Mouse (Mus musculus): ENCODE measurements around the gene Rbm25. TPM values are rescaled to one million over a fixed set of nuclear protein-coding genes. Genes with fewer than 3 reads are reported as not detected.

Rbm25 gene
- polyA plus RNA-seq, 1 experiment from 2014 or later: 264 TPM

- Histone ChIP-seq H3K4me2 (replicated peaks) (no peak overlapping the region), H3K4me3 (no peak overlapping the region), H3K27ac (no peak overlapping the region), H3K36me3 (peaks cover 10% of the 10 kb centered on the region), H3K9me3 (no peaks in the 10 kb centered on the region), H3K4me1 (peaks cover 14% of the 10 kb centered on the region), H3K27me3 (replicated peaks) (no peaks in the 10 kb centered on the region), H3K9ac (no peak overlapping the region)
- WGBS: 91% methylated on average over 9 of the region's 9 CpGs
- ATAC-seq (ENCODE audit: low FRiP score, low read depth): no peak
Measured at GRCm38 (mm10) chr12:83686575-83687350, 55.7 kb downstream of the Rbm25 start.

GRCm38 (mm10) chr12:83687934-83688315 lies 56.9 kb downstream of the Rbm25 start, which contains the start of gene Psen1:
Gene Psen1, plus strand, starts transcription at chr12:83688152.
- Histone ChIP-seq H3K4me3 (peak within 1 kb of the TSS; percentile 90), H3K36me3 (peaks cover 12% of the 10 kb centered on the region), H3K27me3 (replicated peaks) (no peaks in the 10 kb centered on the region), H3K9ac (peak within 1 kb of the TSS; percentile 89), H3K4me2 (replicated peaks) (peak within 1 kb of the TSS; percentile 64), H3K9me3 (no peaks in the 10 kb centered on the region), H3K27ac (peak within 1 kb of the TSS; percentile 81), H3K4me1 (peaks cover 14% of the 10 kb centered on the region)
- whole genome bisulfite sequencing: under 1% methylated on average over 38 of the region's 38 CpGs
- ATAC-seq (ENCODE audit: low FRiP score, low read depth): peak; percentile 99

- no peaks in the 10 kb centered on the region for H3K27me3 ChIP-seq (replicated peaks)
- peak overlapping the region; percentile 81 for H3K27ac ChIP-seq
- peak overlapping the region; percentile 89 for H3K9ac ChIP-seq
- H3K4me2 ChIP-seq (replicated peaks): peak overlapping the region; percentile 64
- H3K9me3 ChIP-seq: no peaks in the 10 kb centered on the region
- H3K4me3 ChIP-seq: peak overlapping the region; percentile 90
- WGBS: 1% methylated on average over 49 of the region's 49 CpGs
- H3K36me3 ChIP-seq: peaks cover 11% of the 10 kb centered on the region
- ATAC-seq (ENCODE audit: low FRiP score, low read depth): peak; percentile 89
- peaks cover 14% of the 10 kb centered on the region for H3K4me1 ChIP-seq
Measured at GRCm38 (mm10) chr12:83688316-83689086, 57.5 kb downstream of the Rbm25 start.

GRCm38 (mm10) chr12:83689087-83689432 lies 58.0 kb downstream of the Rbm25 start:
- ATAC-seq (ENCODE audit: low FRiP score, low read depth): no peak
- Histone ChIP-seq H3K27me3 (replicated peaks) (no peaks in the 10 kb centered on the region), H3K27ac (no peak overlapping the region), H3K4me1 (peaks cover 14% of the 10 kb centered on the region), H3K4me2 (replicated peaks) (peak overlapping the region; percentile 64), H3K9me3 (no peaks in the 10 kb centered on the region), H3K9ac (peak overlapping the region; percentile 89), H3K36me3 (peaks cover 8% of the 10 kb centered on the region), H3K4me3 (peak overlapping the region; percentile 90)
- WGBS: 34% methylated on average over 6 of the region's 6 CpGs

- H3K9ac ChIP-seq: no peak overlapping the region
- peaks cover 8% of the 10 kb centered on the region for H3K36me3 ChIP-seq
- no peak overlapping the region for H3K27ac ChIP-seq
- WGBS: 95% methylated on average over 5 of the region's 5 CpGs
- H3K4me2 ChIP-seq (replicated peaks): no peak overlapping the region
- H3K4me3 ChIP-seq: no peak overlapping the region
- ATAC-seq (ENCODE audit: low FRiP score, low read depth): no peak
- H3K4me1 ChIP-seq: peaks cover 11% of the 10 kb centered on the region
- H3K27me3 ChIP-seq (replicated peaks): no peaks in the 10 kb centered on the region
- no peaks in the 10 kb centered on the region for H3K9me3 ChIP-seq
Measured at GRCm38 (mm10) chr12:83694011-83694410, 63.0 kb downstream of the Rbm25 start.

DNA sequence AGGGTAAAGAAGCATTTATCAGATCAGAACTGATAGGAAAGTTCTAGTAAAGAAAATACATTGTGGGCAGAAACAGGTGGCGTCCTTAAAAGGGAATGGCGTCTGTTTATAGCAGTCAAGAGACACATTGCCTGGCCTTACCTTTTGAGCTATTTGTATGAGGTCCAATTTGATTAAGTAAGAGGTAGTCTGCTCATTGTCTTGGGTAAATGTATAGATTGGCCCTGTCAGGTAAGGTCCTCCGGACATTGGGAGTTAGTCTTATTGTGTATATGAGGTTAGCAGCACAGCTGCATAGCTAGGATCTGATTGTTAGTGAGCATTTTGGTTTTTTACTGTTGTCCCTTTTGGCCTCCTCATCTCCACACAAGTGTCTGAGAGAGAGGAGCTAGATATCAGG lies 63.6 kb downstream of the Rbm25 start:
- WGBS: 90% methylated on average over 3 of the region's 3 CpGs
- H3K4me2 ChIP-seq (replicated peaks): no peak overlapping the region
- H3K9ac ChIP-seq: no peak overlapping the region
- no peak overlapping the region for H3K27ac ChIP-seq
- ATAC-seq (ENCODE audit: low FRiP score, low read depth): no peak
- H3K9me3 ChIP-seq: no peaks in the 10 kb centered on the region
- H3K4me1 ChIP-seq: peaks cover 4% of the 10 kb centered on the region; the same call in 1 of the 2 replicates
- H3K27me3 ChIP-seq (replicated peaks): no peaks in the 10 kb centered on the region
- H3K36me3 ChIP-seq: peaks cover 11% of the 10 kb centered on the region
- no peak overlapping the region for H3K4me3 ChIP-seq

DNA sequence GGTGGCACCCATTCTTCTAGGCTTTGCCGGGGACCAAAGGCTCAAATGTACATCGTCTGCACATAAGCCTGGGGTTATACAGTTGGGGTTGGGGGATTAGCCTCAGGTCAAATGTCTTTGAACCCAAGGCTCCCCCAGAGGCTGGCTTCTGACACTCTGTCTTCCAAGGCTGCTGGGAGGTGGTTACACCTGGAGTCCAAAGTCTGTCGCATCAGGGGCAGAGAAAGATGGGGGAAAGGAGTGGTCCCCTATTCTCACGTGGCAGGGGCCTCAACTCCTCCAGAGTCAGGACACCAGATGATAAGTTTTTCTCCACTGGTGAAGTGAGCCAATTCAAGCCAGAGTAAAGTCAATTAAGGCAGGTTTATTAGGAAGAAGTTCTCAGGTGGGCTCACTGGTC lies 67.6 kb downstream of the Rbm25 start:
- Histone ChIP-seq H3K27ac (no peak overlapping the region), H3K4me3 (no peak overlapping the region), H3K9ac (no peak overlapping the region), H3K36me3 (peaks cover 16% of the 10 kb centered on the region), H3K27me3 (replicated peaks) (no peaks in the 10 kb centered on the region), H3K4me1 (no peaks in the 10 kb centered on the region), H3K9me3 (no peaks in the 10 kb centered on the region), H3K4me2 (replicated peaks) (no peak overlapping the region)
- no peak for ATAC-seq (ENCODE audit: low FRiP score, low read depth)
- 89% methylated on average over 4 of the region's 4 CpGs for WGBS

- H3K27me3 ChIP-seq (replicated peaks): no peaks in the 10 kb centered on the region
- no peak for ATAC-seq (ENCODE audit: low FRiP score, low read depth)
- no peak overlapping the region for H3K27ac ChIP-seq
- H3K4me3 ChIP-seq: no peak overlapping the region
- WGBS: 94% methylated on average over 7 of the region's 7 CpGs
- H3K4me2 ChIP-seq (replicated peaks): no peak overlapping the region
- no peak overlapping the region for H3K9ac ChIP-seq
- no peaks in the 10 kb centered on the region for H3K4me1 ChIP-seq
- peaks cover 18% of the 10 kb centered on the region for H3K36me3 ChIP-seq
- no peaks in the 10 kb centered on the region for H3K9me3 ChIP-seq
Measured at GRCm38 (mm10) chr12:83701608-83702007, 70.6 kb downstream of the Rbm25 start.

DNA sequence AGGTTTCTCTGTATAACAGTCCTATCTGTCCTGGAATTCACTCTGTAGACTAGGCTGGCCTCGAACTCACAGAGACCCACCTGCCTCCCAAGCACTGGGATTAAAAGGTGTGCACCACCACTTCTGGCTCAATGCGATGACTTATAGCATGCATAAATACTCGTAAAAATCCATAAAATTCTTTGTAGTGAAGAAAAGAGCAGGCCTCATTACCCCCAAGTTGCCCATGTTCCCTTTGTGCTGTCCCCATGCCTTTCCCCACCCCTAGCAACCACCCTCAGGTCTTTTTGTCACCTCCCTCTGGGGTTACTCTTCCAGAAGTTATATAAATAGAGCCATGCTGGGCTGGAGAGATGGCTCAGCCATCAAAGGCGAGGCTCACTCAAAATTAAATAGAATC lies 71.8 kb downstream of the Rbm25 start:
- no peak overlapping the region for H3K9ac ChIP-seq
- no peak overlapping the region for H3K4me3 ChIP-seq
- no peak overlapping the region for H3K27ac ChIP-seq
- 30% methylated on average over 4 of the region's 4 CpGs for WGBS
- H3K9me3 ChIP-seq: no peaks in the 10 kb centered on the region
- H3K27me3 ChIP-seq (replicated peaks): no peaks in the 10 kb centered on the region
- no peaks in the 10 kb centered on the region for H3K4me1 ChIP-seq
- peaks cover 18% of the 10 kb centered on the region for H3K36me3 ChIP-seq
- no peak for ATAC-seq (ENCODE audit: low FRiP score, low read depth)
- H3K4me2 ChIP-seq (replicated peaks): no peak overlapping the region

- 70% methylated on average over 4 of the region's 4 CpGs for WGBS
- H3K9ac ChIP-seq: no peak overlapping the region
- no peak overlapping the region for H3K27ac ChIP-seq
- H3K4me2 ChIP-seq (replicated peaks): no peak overlapping the region
- H3K4me1 ChIP-seq: no peaks in the 10 kb centered on the region
- H3K4me3 ChIP-seq: no peak overlapping the region
- ATAC-seq (ENCODE audit: low FRiP score, low read depth): no peak
- no peaks in the 10 kb centered on the region for H3K27me3 ChIP-seq (replicated peaks)
- peaks cover 17% of the 10 kb centered on the region for H3K36me3 ChIP-seq
- H3K9me3 ChIP-seq: no peaks in the 10 kb centered on the region
Measured at GRCm38 (mm10) chr12:83706951-83707350, 75.9 kb downstream of the Rbm25 start.

DNA sequence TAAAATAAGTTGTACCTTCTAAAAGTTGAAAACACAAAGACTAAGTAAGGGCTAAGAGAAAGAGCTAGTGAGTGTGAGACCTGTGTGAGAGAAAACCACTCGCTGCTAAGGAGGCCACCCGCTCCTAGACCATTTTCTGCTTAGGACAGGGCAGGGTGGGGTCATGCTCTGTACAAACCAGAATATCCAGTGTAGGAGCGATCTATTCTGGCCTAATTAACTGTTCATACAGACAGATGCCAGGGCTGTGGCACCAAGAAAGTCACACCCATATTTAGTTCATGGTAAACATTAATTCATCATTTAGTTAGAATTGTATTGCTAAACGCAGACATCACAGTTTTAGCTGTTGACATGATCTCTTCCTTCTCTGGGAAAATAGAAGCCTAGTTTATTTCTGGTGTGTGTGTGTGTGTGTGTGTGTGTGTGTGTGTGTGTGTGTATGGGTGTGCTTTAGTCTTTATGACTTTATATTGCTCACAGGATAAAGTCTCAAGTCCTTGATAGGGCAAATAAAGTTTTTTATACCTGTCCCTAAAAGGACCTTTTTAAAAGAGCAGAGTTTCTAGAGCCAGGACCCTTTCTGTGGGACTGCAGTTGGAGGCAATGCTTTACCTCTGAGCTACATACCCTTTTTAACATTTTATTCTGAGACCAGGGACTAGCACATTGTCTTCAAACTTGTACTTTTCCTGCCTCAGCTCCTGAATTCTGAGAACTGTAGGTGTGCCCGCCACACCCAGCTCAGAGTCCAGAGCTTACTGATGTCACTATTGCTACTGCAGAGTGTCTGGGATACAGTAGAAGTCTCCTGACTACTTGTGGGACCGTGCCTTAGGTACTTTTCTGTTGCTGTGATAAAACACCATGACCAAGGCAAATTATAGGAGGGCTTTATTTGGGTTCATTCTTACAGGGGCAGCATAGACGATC lies 77.4 kb downstream of the Rbm25 start:
- WGBS: 87% methylated on average over 7 of the region's 7 CpGs
- H3K36me3 ChIP-seq: peaks cover 31% of the 10 kb centered on the region
- H3K4me3 ChIP-seq: no peak overlapping the region
- no peak overlapping the region for H3K4me2 ChIP-seq (replicated peaks)
- ATAC-seq (ENCODE audit: low FRiP score, low read depth): no peak
- H3K4me1 ChIP-seq: no peaks in the 10 kb centered on the region
- H3K27ac ChIP-seq: no peak overlapping the region
- H3K9ac ChIP-seq: no peak overlapping the region
- H3K27me3 ChIP-seq (replicated peaks): no peaks in the 10 kb centered on the region
- no peaks in the 10 kb centered on the region for H3K9me3 ChIP-seq

- H3K4me1 ChIP-seq: no peaks in the 10 kb centered on the region
- H3K9me3 ChIP-seq: no peaks in the 10 kb centered on the region
- ATAC-seq (ENCODE audit: low FRiP score, low read depth): no peak
- WGBS: 92% methylated on average over 2 of the region's 2 CpGs
- H3K9ac ChIP-seq: no peak overlapping the region
- H3K27me3 ChIP-seq (replicated peaks): no peaks in the 10 kb centered on the region
- H3K4me2 ChIP-seq (replicated peaks): no peak overlapping the region
- H3K36me3 ChIP-seq: peaks cover 41% of the 10 kb centered on the region
- no peak overlapping the region for H3K27ac ChIP-seq
- H3K4me3 ChIP-seq: no peak overlapping the region
Measured at GRCm38 (mm10) chr12:83709934-83710333, 78.9 kb downstream of the Rbm25 start.
